Mouse (Mus musculus) colon, adult 2 months (tissue): ENCODE data around the gene Tmem252. TPM values are rescaled to one million over a fixed set of nuclear protein-coding genes. Genes with fewer than 3 reads are reported as not detected.

ENCODE experiments used
- polyA plus RNA-seq: library from polyadenylated mRNA; depleted of rRNA; stranded (reverse); fragments of >200 nt; gene quantifications from 2 replicates; pipeline ENCODE4 v1.2.3, GENCODE M21; 2012; rRNA removed

Gene Tmem252
- polyA plus RNA-seq, result 3.7 and 4.4 TPM in 2 replicates

GRCm38 (mm10) chr19:24673762-24674161 is at the start of gene Tmem252:
Gene Tmem252, plus strand, starts transcription at chr19:24674008.

Other genes with a start within 250 kb of the Tmem252 start
- gene Fam122a, start 196.7 kb upstream of the Tmem252 start, polyA plus RNA-seq, result 23.9 and 26.0 TPM in 2 replicates
- gene Pip5k1b, start 118.1 kb upstream of the Tmem252 start, polyA plus RNA-seq, result 18.0 and 22.3 TPM in 2 replicates
- gene Pgm5, start 187.8 kb downstream of the Tmem252 start, polyA plus RNA-seq, result 58.2 and 61.5 TPM in 2 replicates
- 12.4 and 14.4 TPM in 2 replicates for gene Gm10053, start 201.7 kb downstream of the Tmem252 start, polyA plus RNA-seq
- gene Foxd4, start 227.2 kb downstream of the Tmem252 start, polyA plus RNA-seq, result not detected in 2 replicates